Mouse (Mus musculus) megakaryocyte, embryonic 14.5 days (primary cell): ENCODE measurements around the gene Bmp4.

Source experiments
- FLI1 ChIP-seq: IDR thresholded peaks from 2 replicates; pipeline ENCODE4 v1.6.1; 2012; ENCODE audit warnings: low read length, inconsistent platforms, mixed read lengths
- GATA1 ChIP-seq: IDR thresholded peaks from 3 replicates; pipeline ENCODE4 v1.6.1; 2012; ENCODE audit warnings: mixed read lengths, low read length, inconsistent platforms, borderline replicate concordance

- TF ChIP-seq GATA1 (no peak), FLI1 (no peak)
These were observed 28.8 kb upstream of the Bmp4 start for GRCm38 (mm10) chr14:46419269-46419668.
